ENCODE assay signal across 20 mouse cellular contexts in genomic region chr10:116447176-116447575, GRCm38 (mm10). TPM values are rescaled to one million over a fixed set of nuclear protein-coding genes. Genes with fewer than 3 reads are reported as not detected.
"Had no signal": no experiment of that assay in that cellular context is flagged by ENCODE, and none has a peak within 500 bp of the region (broad histone marks: within the 10 kb centered on the region; RNA-seq: fewer than 3 reads in every experiment).

No protein-coding gene starts in this region.

- DNase-seq: kidney, adult 8-10 months; kidney, postnatal 36 days; layer of hippocampus, adult 9-11 months; layer of hippocampus, postnatal 36 days; liver, embryonic 13.5 days; lung, adult 18-20 months; lung, postnatal 4 days; retina, postnatal 1 day; right cerebral cortex, postnatal 14 days; thymus, adult 2 months; thymus, postnatal 25 days had no signal

- H3K4me3 ChIP-seq: limb, embryonic 15.5 days; liver, embryonic 13.5 days; megakaryocyte, embryonic 14.5 days; midbrain, embryonic 15.5 days; neural tube, embryonic 12.5 days; stomach, embryonic 15.5 days had no signal

- H3K27me3 ChIP-seq: limb, embryonic 15.5 days; liver, embryonic 13.5 days; megakaryocyte, embryonic 14.5 days; midbrain, embryonic 15.5 days; neural tube, embryonic 12.5 days; stomach, embryonic 15.5 days had no signal

- H3K27ac ChIP-seq: kidney, postnatal 0 days; limb, embryonic 15.5 days; liver, embryonic 13.5 days; midbrain, embryonic 15.5 days; neural tube, embryonic 12.5 days; stomach, embryonic 15.5 days had no signal

- H3K36me3 ChIP-seq: liver, embryonic 13.5 days; midbrain, embryonic 15.5 days; stomach, embryonic 15.5 days had no signal

- ATAC-seq: intestine, postnatal 0 days; midbrain, embryonic 15.5 days had no signal

- H3K4me1 ChIP-seq: liver, embryonic 13.5 days; megakaryocyte, embryonic 14.5 days; midbrain, embryonic 15.5 days; neural tube, embryonic 12.5 days; stomach, embryonic 15.5 days had no signal

- H3K4me2 ChIP-seq: limb, embryonic 15.5 days; liver, embryonic 13.5 days; midbrain, embryonic 11.5 days; midbrain, embryonic 15.5 days; neural tube, embryonic 12.5 days; stomach, embryonic 15.5 days had no signal

- H3K9me3 ChIP-seq: limb, embryonic 15.5 days; liver, embryonic 13.5 days; midbrain, embryonic 15.5 days; neural tube, embryonic 12.5 days; stomach, embryonic 15.5 days had no signal

- H3K9ac ChIP-seq: limb, embryonic 15.5 days; liver, embryonic 13.5 days; midbrain, embryonic 15.5 days; neural tube, embryonic 12.5 days; stomach, embryonic 15.5 days had no signal

RNA-seq across cellular contexts. Expression of gene Kcnmb4, which starts 26.5 kb away (rescaled TPM):
- total RNA-seq: monocyte, adult 5-6 weeks had no signal
